Mouse (Mus musculus): ENCODE measurements around the gene Tmem254a.
"Not testable (repeated sequence)": the region's sequence is repeated elsewhere in the genome, so short reads cannot be mapped to it uniquely, and the experiment has no call there.

DNA sequence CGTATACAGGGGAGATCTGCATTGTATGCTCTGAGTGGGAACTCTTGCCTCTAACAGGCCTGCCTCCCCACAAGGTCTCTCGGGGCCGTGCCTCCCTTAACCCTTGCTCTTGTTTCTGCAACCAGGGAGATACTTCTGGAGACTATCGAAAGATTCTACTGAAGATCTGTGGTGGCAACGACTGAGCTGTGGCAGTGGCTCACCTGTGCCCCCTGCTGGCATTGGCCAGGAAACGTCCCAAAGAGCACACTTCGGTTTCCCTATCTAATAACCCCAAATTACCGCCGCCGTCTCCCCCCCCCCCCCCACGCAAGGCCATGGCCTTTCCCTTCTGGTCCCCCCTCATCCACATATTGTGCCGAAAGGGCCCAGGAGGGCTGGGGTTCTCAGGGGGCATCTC is 41.6 kb downstream of the Tmem254a start:
- not testable (repeated sequence) for TF ChIP-seq CTCF (IDR thresholded peaks at IDR 0.05; ENCODE audit: low read depth, low read length); TAL1 (conservative IDR thresholded peaks at IDR 0.05; ENCODE audit: low read depth, low read length); GATA1 (IDR thresholded peaks at IDR 0.05; ENCODE audit: borderline replicate concordance, low read length)

All from G1E (cell line).